Mouse (Mus musculus) spleen, adult 2 months (tissue): Measurements from ENCODE around the gene Smndc1.
"Not testable (repeated sequence)": the region's sequence is repeated elsewhere in the genome, so short reads cannot be mapped to it uniquely, and the experiment has no call there.

Experiments
- CTCF ChIP-seq: fragments of 200-500 bp; IDR thresholded peaks from 2 replicates; pipeline ENCODE4 v1.5.1; 2011; ENCODE audit warnings: mild to moderate bottlenecking, inconsistent platforms; ENCODE audit not compliant: insufficient read depth, insufficient read length, insufficient replicate concordance; ENCODE audit errors: extremely low read depth
- POLR2A ChIP-seq: fragments of 200-500 bp; IDR thresholded peaks from 2 replicates; pipeline ENCODE4 v1.6.1; 2011; ENCODE audit warnings: low read depth, low read length, inconsistent platforms

DNA sequence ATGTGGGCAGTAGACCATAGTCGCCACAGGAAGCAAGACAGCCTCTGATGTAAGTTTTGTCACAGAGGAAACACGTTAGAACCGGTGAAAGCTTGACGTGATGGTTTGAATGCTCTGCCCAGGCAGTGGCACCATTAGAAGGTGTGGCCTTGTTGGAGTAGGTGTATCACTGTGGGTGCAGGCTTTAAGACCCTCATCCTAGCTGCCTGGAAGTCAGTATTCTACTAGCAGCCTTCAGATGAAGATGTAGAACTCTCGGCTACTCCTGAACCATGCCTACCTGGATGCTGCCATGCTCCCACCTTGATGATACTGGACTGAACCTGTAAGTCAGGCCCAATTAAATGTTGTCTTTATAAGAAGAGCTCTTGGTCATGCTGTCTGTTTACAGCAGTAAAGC, 5.4 kb upstream of the Smndc1 start:
- not testable (repeated sequence) for TF ChIP-seq CTCF, POLR2A
